Mouse (Mus musculus) skeletal muscle tissue, adult 2 months (tissue): ENCODE data around the gene Abcb1b.
"Not testable (repeated sequence)": the region's sequence is repeated elsewhere in the genome, so short reads cannot be mapped to it uniquely, and the experiment has no call there.

Experiments used
- DNase-seq: peaks from one replicate; pipeline ENCODE4 v3.0.0-alpha.2; 2012; ENCODE audit warnings: low read depth, low spot score

Abcb1b gene

GRCm38 (mm10) chr5:8863580-8864337 lies 65.8 kb downstream of the Abcb1b start:
- peak; percentile 32 for DNase-seq

GRCm38 (mm10) chr5:8865630-8866029 lies 67.7 kb downstream of the Abcb1b start:
- not testable (repeated sequence) for DNase-seq

GRCm38 (mm10) chr5:8866366-8866765 lies 68.4 kb downstream of the Abcb1b start:
- no peak for DNase-seq

GRCm38 (mm10) chr5:8868019-8868418 lies 70.1 kb downstream of the Abcb1b start:
- DNase-seq = peak; percentile 20

- DNase-seq = no peak
These were observed 75.3 kb downstream of the Abcb1b start for GRCm38 (mm10) chr5:8872979-8873915.

GRCm38 (mm10) chr5:8877086-8877485 lies 79.1 kb downstream of the Abcb1b start:
- DNase-seq = no peak

GRCm38 (mm10) chr5:8877800-8878199 lies 79.9 kb downstream of the Abcb1b start:
- DNase-seq = no peak

- DNase-seq = no peak
These were observed 87.9 kb downstream of the Abcb1b start for GRCm38 (mm10) chr5:8885837-8886236.

- DNase-seq = peak; percentile 68
These were observed 95.6 kb downstream of the Abcb1b start, which contains the start of gene Abcb4 for GRCm38 (mm10) chr5:8893300-8894103. Abcb4 (plus strand) TSS chr5:8893717.

- no peak for DNase-seq
These were observed 96.1 kb downstream of the Abcb1b start for GRCm38 (mm10) chr5:8894104-8894425.

- peak; percentile 64 for DNase-seq
These were observed 96.9 kb downstream of the Abcb1b start for GRCm38 (mm10) chr5:8894641-8895490.

GRCm38 (mm10) chr5:8896198-8896597 lies 98.3 kb downstream of the Abcb1b start:
- no peak for DNase-seq

- no peak for DNase-seq
These were observed 100.3 kb downstream of the Abcb1b start for GRCm38 (mm10) chr5:8898246-8898645.

- no peak for DNase-seq
These were observed 103.1 kb downstream of the Abcb1b start for GRCm38 (mm10) chr5:8901001-8901400.

GRCm38 (mm10) chr5:8902141-8902817 lies 104.3 kb downstream of the Abcb1b start:
- DNase-seq = no peak

- no peak for DNase-seq
These were observed 106.6 kb downstream of the Abcb1b start for GRCm38 (mm10) chr5:8904539-8904938.

- no peak for DNase-seq
These were observed 113.7 kb downstream of the Abcb1b start for GRCm38 (mm10) chr5:8911567-8912198.
